Mouse (Mus musculus) MEL (cell line): ENCODE measurements around the gene Trio. TPM values are rescaled to one million over a fixed set of nuclear protein-coding genes. Genes with fewer than 3 reads are reported as not detected.

ENCODE experiments used
- DNase-seq: peaks from one replicate; pipeline ENCODE4 v3.0.0; 2011; ENCODE audit warnings: low read depth, low spot score
- H3K27ac ChIP-seq: 2 replicates; pipeline ENCODE4 v1.5.1; 2012; ENCODE audit warnings: low read depth, mild to moderate bottlenecking, control low read depth, low read length, moderate library complexity; ENCODE audit not compliant: control insufficient read depth
- H3K27me3 ChIP-seq, 2 experiments: fragments of 150-350 bp in 1 of 2; sonication (generic) in 1 of 2; 2 replicates each; pipeline ENCODE4 v1.6.1; 2012; ENCODE audit warnings: low read length in 2 of 2, mild to moderate bottlenecking in 2 of 2, improper control_type of control experiment in 1 of 2, moderate library complexity in 1 of 2; ENCODE audit not compliant: insufficient read depth in 2 of 2, control insufficient read depth in 1 of 2
- H3K36me3 ChIP-seq, 2 experiments: 2 replicates each; pipeline ENCODE4 v1.6.1; 2012 to 2014; ENCODE audit warnings: low read length in 2 of 2, improper control_type of control experiment in 1 of 2, inconsistent platforms in 1 of 2, mild to moderate bottlenecking in 1 of 2; ENCODE audit not compliant: insufficient read depth in 2 of 2, control insufficient read depth in 1 of 2
- H3K4me1 ChIP-seq, 2 experiments: fragments of 150-350 bp in 1 of 2; sonication (generic) in 1 of 2; 2 replicates each; pipeline ENCODE4 v1.6.1; 2012; ENCODE audit warnings: low read length in 2 of 2, improper control_type of control experiment in 1 of 2, mild to moderate bottlenecking in 1 of 2; ENCODE audit not compliant: insufficient read depth in 2 of 2, control insufficient read depth in 1 of 2
- H3K4me3 ChIP-seq, 2 experiments: fragments of 150-350 bp in 1 of 2; sonication (generic) in 1 of 2; 2 replicates each; pipeline ENCODE4 v1.5.1; 2012; ENCODE audit warnings: low read depth in 2 of 2, low read length in 2 of 2, mild to moderate bottlenecking in 2 of 2, moderate library complexity in 2 of 2, control low read depth in 1 of 2, improper control_type of control experiment in 1 of 2; ENCODE audit not compliant: control insufficient read depth in 1 of 2, insufficient read depth in 1 of 2
- H3K79me2 ChIP-seq: 2 replicates; pipeline ENCODE4 v1.6.1; 2012; ENCODE audit warnings: mild to moderate bottlenecking, low read length, moderate library complexity; ENCODE audit not compliant: control insufficient read depth, poor library complexity, insufficient read depth
- H3K9ac ChIP-seq: 2 replicates; pipeline ENCODE4 v1.6.1; 2012; ENCODE audit warnings: low read depth, mild to moderate bottlenecking, control low read depth, low read length, moderate library complexity; ENCODE audit not compliant: control insufficient read depth, poor library complexity, severe bottlenecking
- H3K9me3 ChIP-seq: fragments of 150-350 bp; sonication (generic); replicated peaks from 2 replicates; pipeline ENCODE4 v1.6.1; 2012; ENCODE audit warnings: mild to moderate bottlenecking, low read length, improper control_type of control experiment, moderate library complexity; ENCODE audit not compliant: insufficient read depth
- CHD2 ChIP-seq: IDR thresholded peaks from 2 replicates; pipeline ENCODE4 v1.6.1; 2011; ENCODE audit warnings: low read length, improper control_type of control experiment
- CTCF ChIP-seq, 3 experiments: IDR thresholded peaks in 2 of 3; conservative IDR thresholded peaks in 1 of 3; 2 replicates each; pipeline ENCODE4 v1.5.1; 2011 to 2012; ENCODE audit warnings: low read length in 3 of 3, low read depth in 2 of 3, mild to moderate bottlenecking in 2 of 3, improper control_type of control experiment in 1 of 3, inconsistent platforms in 1 of 3, mixed read lengths in 1 of 3, moderate library complexity in 1 of 3; ENCODE audit not compliant: control insufficient read depth in 1 of 3, insufficient read depth in 1 of 3, poor library complexity in 1 of 3, severe bottlenecking in 1 of 3
- E2F4 ChIP-seq: IDR thresholded peaks from 2 replicates; pipeline ENCODE4 v1.6.1; 2011; ENCODE audit warnings: low read depth, low read length, improper control_type of control experiment, borderline replicate concordance
- EP300 ChIP-seq, 2 experiments: IDR thresholded peaks; 2 replicates each; pipeline ENCODE4 v1.6.1; 2011; ENCODE audit warnings: improper control_type of control experiment in 2 of 2, low read length in 2 of 2, low read depth in 1 of 2, mild to moderate bottlenecking in 1 of 2
- GABPA ChIP-seq: IDR thresholded peaks from 2 replicates; pipeline ENCODE4 v1.6.1; 2012; ENCODE audit warnings: low read depth, mild to moderate bottlenecking, inconsistent platforms, low read length, improper control_type of control experiment, moderate library complexity
- GATA1 ChIP-seq: IDR thresholded peaks from 2 replicates; pipeline ENCODE4 v1.6.1; 2011; ENCODE audit warnings: low read depth, low read length, improper control_type of control experiment
- HCFC1 ChIP-seq: IDR thresholded peaks from 2 replicates; pipeline ENCODE4 v1.6.1; 2012; ENCODE audit warnings: low read depth, mild to moderate bottlenecking, inconsistent platforms, low read length, improper control_type of control experiment, moderate library complexity
- KAT2A ChIP-seq: conservative IDR thresholded peaks from 2 replicates; pipeline ENCODE4 v1.6.1; 2012; ENCODE audit warnings: low read depth, low read length, improper control_type of control experiment, inconsistent platforms
- MAX ChIP-seq: IDR thresholded peaks from 2 replicates; pipeline ENCODE4 v1.6.1; 2011; ENCODE audit warnings: low read length, improper control_type of control experiment
- NRF1 ChIP-seq: IDR thresholded peaks from 2 replicates; pipeline ENCODE4 v1.6.1; 2014; ENCODE audit warnings: low read depth, mild to moderate bottlenecking, inconsistent platforms, low read length, improper control_type of control experiment, moderate library complexity; ENCODE audit not compliant: poor library complexity, insufficient read depth, severe bottlenecking
- POLR2AphosphoS2 ChIP-seq: IDR thresholded peaks from 2 replicates; pipeline ENCODE4 v1.6.1; 2011; ENCODE audit warnings: low read length, improper control_type of control experiment
- POLR2AphosphoS5 ChIP-seq: IDR thresholded peaks from 2 replicates; pipeline ENCODE4 v1.6.1; 2012; ENCODE audit warnings: low read depth, borderline replicate concordance, mild to moderate bottlenecking, inconsistent platforms, low read length, moderate library complexity, mixed read lengths
- RAD21 ChIP-seq: IDR thresholded peaks from 2 replicates; pipeline ENCODE4 v1.6.1; 2011; ENCODE audit warnings: mild to moderate bottlenecking, low read depth, low read length, improper control_type of control experiment
- RCOR1 ChIP-seq: IDR thresholded peaks from 2 replicates; pipeline ENCODE4 v1.6.1; 2012; ENCODE audit warnings: low read depth, mild to moderate bottlenecking, inconsistent platforms, low read length, improper control_type of control experiment
- SIN3A ChIP-seq: IDR thresholded peaks from 2 replicates; pipeline ENCODE4 v1.6.1; 2012; ENCODE audit warnings: low read length, improper control_type of control experiment, inconsistent platforms
- SMC3 ChIP-seq: IDR thresholded peaks from 2 replicates; pipeline ENCODE4 v1.6.1; 2011; ENCODE audit warnings: low read depth, low read length, improper control_type of control experiment
- TAL1 ChIP-seq: IDR thresholded peaks from 2 replicates; pipeline ENCODE4 v1.6.1; 2012; ENCODE audit warnings: mild to moderate bottlenecking, inconsistent platforms, low read length, moderate library complexity, mixed read lengths
- TCF12 ChIP-seq: IDR thresholded peaks from 2 replicates; pipeline ENCODE4 v1.6.1; 2014; ENCODE audit warnings: low read depth, mild to moderate bottlenecking, inconsistent platforms, low read length, improper control_type of control experiment, moderate library complexity
- UBTF ChIP-seq: IDR thresholded peaks from 2 replicates; pipeline ENCODE4 v1.6.1; 2012; ENCODE audit warnings: low read depth, mild to moderate bottlenecking, inconsistent platforms, low read length, improper control_type of control experiment, moderate library complexity, borderline replicate concordance; ENCODE audit not compliant: insufficient read depth
- ZC3H11A ChIP-seq: IDR thresholded peaks from 2 replicates; pipeline ENCODE4 v1.6.1; 2012; ENCODE audit warnings: low read depth, mild to moderate bottlenecking, inconsistent platforms, low read length, improper control_type of control experiment
- ZMIZ1 ChIP-seq: IDR thresholded peaks from 2 replicates; pipeline ENCODE4 v1.6.1; 2012; ENCODE audit warnings: low read depth, mild to moderate bottlenecking, inconsistent platforms, low read length, improper control_type of control experiment, moderate library complexity
- ZNF384 ChIP-seq: IDR thresholded peaks from 2 replicates; pipeline ENCODE4 v1.6.1; 2012; ENCODE audit warnings: low read depth, mild to moderate bottlenecking, inconsistent platforms, low read length, improper control_type of control experiment
- polyA plus RNA-seq, 2 experiments: library from polyadenylated mRNA; stranded (reverse) in 1 of 2; unstranded in 1 of 2; fragments of >175 nt in 1 of 2; fragments of >200 nt in 1 of 2; gene quantifications; 2 replicates each; pipeline versions ENCODE4 v1.2.1 to v1.2.4; 2012; ENCODE audit warnings: low replicate concordance in 2 of 2, low read depth in 1 of 2; ENCODE audit not compliant: insufficient read length in 2 of 2, insufficient read depth in 1 of 2, missing spikeins in 1 of 2
- total RNA-seq: library from RNA; depleted of rRNA; stranded (reverse); fragments of 300-350 nt; gene quantifications from 2 replicates; pipeline ENCODE4 v1.2.3, GENCODE M21; 2012

The Trio gene
- total and polyA plus RNA-seq, 3 experiments = 0.91 to 1.1 TPM; not detected in 1

DNA sequence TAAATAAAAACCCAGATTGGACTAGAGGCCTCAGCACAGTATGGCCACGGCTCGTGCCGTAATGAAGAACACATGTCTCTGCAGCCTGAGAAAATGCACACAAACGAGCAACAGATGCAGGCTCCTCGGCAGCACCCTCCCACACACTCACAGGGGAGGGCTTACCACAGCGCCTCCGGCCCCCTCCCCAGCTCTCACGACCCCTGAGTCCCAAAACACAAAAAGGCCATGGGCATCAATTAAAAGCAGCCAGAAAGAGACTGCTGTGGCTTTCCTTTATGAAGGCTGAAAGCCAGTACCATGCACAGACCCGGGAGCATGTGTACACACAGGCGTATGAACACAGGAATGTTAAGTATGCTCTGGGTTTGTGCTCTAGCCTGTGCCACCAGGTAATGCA, 245.8 kb downstream of the Trio start:
- Histone ChIP-seq H3K4me3 (no peak overlapping the region), H3K36me3 (no peaks in the 10 kb centered on the region), H3K9me3 (no peaks in the 10 kb centered on the region), H3K79me2 (no peaks in the 10 kb centered on the region), H3K27ac (no peak overlapping the region), H3K9ac (no peak overlapping the region), H3K4me1 (no peaks in the 10 kb centered on the region), H3K27me3 (no peaks in the 10 kb centered on the region)
- TF ChIP-seq POLR2AphosphoS2 (no peak), CHD2 (no peak), HCFC1 (no peak), ZMIZ1 (no peak), GABPA (no peak), KAT2A (no peak), ZC3H11A (no peak), UBTF (no peak), EP300 (IDR thresholded peaks at IDR 0.05; ENCODE audit: low read depth in 1 of 2, low read length in 2 of 2) (no peak), E2F4 (no peak), POLR2AphosphoS5 (no peak), RCOR1 (no peak), SIN3A (no peak), GATA1 (no peak), RAD21 (no peak), ZNF384 (no peak), MAX (no peak), CTCF (IDR thresholded peaks at IDR 0.05 in 2 of 3, conservative IDR thresholded peaks at IDR 0.05 in 1 of 3; ENCODE audit: control insufficient read depth in 1 of 3, insufficient read depth in 1 of 3, low read depth in 2 of 3, low read length in 3 of 3, poor library complexity in 1 of 3, severe bottlenecking in 1 of 3) (no peak), TAL1 (no peak), TCF12 (no peak)
- no peak for DNase-seq

GRCm38 (mm10) chr15:27779398-27779797, 246.2 kb downstream of the Trio start:
- Histone ChIP-seq H3K9ac (no peak overlapping the region), H3K79me2 (no peaks in the 10 kb centered on the region), H3K9me3 (no peaks in the 10 kb centered on the region), H3K4me1 (no peaks in the 10 kb centered on the region), H3K36me3 (no peaks in the 10 kb centered on the region), H3K27me3 (no peaks in the 10 kb centered on the region), H3K4me3 (no peak overlapping the region), H3K27ac (no peak overlapping the region)
- TF ChIP-seq NRF1 = no peak
- no peak for TF ChIP-seq EP300 (IDR thresholded peaks at IDR 0.05; ENCODE audit: low read depth in 1 of 2, low read length in 2 of 2)
- no peak for TF ChIP-seq SMC3
- no peak for DNase-seq
